Mouse (Mus musculus) liver, embryonic 15.5 days (tissue): Measurements from ENCODE around the gene Fez1. TPM values are rescaled to one million over a fixed set of nuclear protein-coding genes. Genes with fewer than 3 reads are reported as not detected.

Experiments used
- ATAC-seq: fragments of 200-750 bp; cut with Nextera tagmentation; 2 replicates; pipeline ENCODE4 v1.8.0; 2017; ENCODE audit warnings: moderate number of reproducible peaks, mild to moderate bottlenecking, moderate library complexity; ENCODE audit not compliant: insufficient read depth
- H3K27ac ChIP-seq: fragments of 300-500 bp; sonication (generic); replicated peaks from 2 replicates; pipeline ENCODE4 v1.5.1; 2015; ENCODE audit warnings: mild to moderate bottlenecking, inconsistent platforms
- H3K27me3 ChIP-seq: fragments of 300-500 bp; sonication (generic); 2 replicates; pipeline ENCODE4 v1.6.1; 2015; ENCODE audit warnings: mild to moderate bottlenecking, inconsistent platforms
- H3K36me3 ChIP-seq: fragments of 300-500 bp; sonication (generic); replicated peaks from 2 replicates; pipeline ENCODE4 v1.6.1; 2015; ENCODE audit warnings: moderate library complexity, mild to moderate bottlenecking, inconsistent platforms
- H3K4me1 ChIP-seq: fragments of 300-500 bp; sonication (generic); replicated peaks from 2 replicates; pipeline ENCODE4 v1.6.1; 2015; ENCODE audit warnings: inconsistent platforms
- H3K4me2 ChIP-seq: fragments of 300-500 bp; sonication (generic); 2 replicates; pipeline ENCODE4 v1.6.1; 2015; ENCODE audit warnings: moderate library complexity, mild to moderate bottlenecking, inconsistent platforms
- H3K4me3 ChIP-seq: fragments of 300-500 bp; sonication (generic); replicated peaks from 2 replicates; pipeline ENCODE4 v1.5.1; 2015; ENCODE audit warnings: mild to moderate bottlenecking, inconsistent platforms
- H3K9ac ChIP-seq: fragments of 300-500 bp; sonication (generic); 2 replicates; pipeline ENCODE4 v1.6.1; 2015; ENCODE audit warnings: moderate library complexity, mild to moderate bottlenecking, inconsistent platforms
- H3K9me3 ChIP-seq: fragments of 300-500 bp; sonication (generic); replicated peaks from 2 replicates; pipeline ENCODE4 v1.6.1; 2016; ENCODE audit warnings: inconsistent platforms
- WGBS: fragments of 180-500 bp; shearing (Covaris S2); methylation state at CpG from one replicate; pipeline ENCODE4 v1.1.7; 2015; ENCODE audit warnings: mixed read lengths; ENCODE audit not compliant: insufficient replicate concordance; 5-methylcytosine and 5-hydroxymethylcytosine counted together
- polyA plus RNA-seq: library from polyadenylated mRNA; unstranded; fragments of >200 nt; fragmentation: Nextera tagmentation; extraction: Ambion mirVana; gene quantifications from 2 replicates; pipeline ENCODE4 v1.2.1, GENCODE M21; 2015

Fez1 gene
- 0.55 and 0.92 TPM in 2 replicates for polyA plus RNA-seq

- no peak within 1 kb of the TSS for H3K4me3 ChIP-seq
- no peaks in the 10 kb centered on the region for H3K27me3 ChIP-seq
- H3K27ac ChIP-seq = no peak within 1 kb of the TSS
- no peak within 1 kb of the TSS for H3K4me2 ChIP-seq
- WGBS = 12% methylated on average over 8 of the region's 8 CpGs
- no peak within 1 kb of the TSS for H3K9ac ChIP-seq
- H3K36me3 ChIP-seq = no peaks in the 10 kb centered on the region
- no peaks in the 10 kb centered on the region for H3K9me3 ChIP-seq
- H3K4me1 ChIP-seq = no peaks in the 10 kb centered on the region
- ATAC-seq = no peak
Observed at GRCm38 (mm10) chr9:36821644-36822000, at the start of gene Fez1. Gene Fez1, plus strand, starts transcription at chr9:36821864.

GRCm38 (mm10) chr9:36783921-36784320 is 37.7 kb upstream of the Fez1 start:
- ATAC-seq = no peak
- no peak overlapping the region for H3K9ac ChIP-seq
- H3K36me3 ChIP-seq = peaks cover 79% of the 10 kb centered on the region
- no peaks in the 10 kb centered on the region for H3K9me3 ChIP-seq
- H3K4me1 ChIP-seq = no peaks in the 10 kb centered on the region
- 73% methylated on average over 2 of the region's 2 CpGs for WGBS
- H3K4me2 ChIP-seq = no peak overlapping the region
- H3K27ac ChIP-seq = no peak overlapping the region
- no peak overlapping the region for H3K4me3 ChIP-seq
- H3K27me3 ChIP-seq = no peaks in the 10 kb centered on the region

- H3K4me3 ChIP-seq = no peak overlapping the region
- no peaks in the 10 kb centered on the region for H3K9me3 ChIP-seq
- 66% methylated on average over 3 of the region's 3 CpGs for WGBS
- H3K27ac ChIP-seq = no peak overlapping the region
- H3K9ac ChIP-seq = no peak overlapping the region
- H3K27me3 ChIP-seq = no peaks in the 10 kb centered on the region
- peaks cover 21% of the 10 kb centered on the region for H3K4me1 ChIP-seq
- H3K4me2 ChIP-seq = no peak overlapping the region
- no peak for ATAC-seq
- H3K36me3 ChIP-seq = peaks cover 34% of the 10 kb centered on the region
Observed at GRCm38 (mm10) chr9:36792191-36792590, 29.5 kb upstream of the Fez1 start.

GRCm38 (mm10) chr9:36794487-36794886 is 27.2 kb upstream of the Fez1 start:
- 69% methylated on average over 2 of the region's 2 CpGs for WGBS

GRCm38 (mm10) chr9:36795556-36795955 is 26.1 kb upstream of the Fez1 start:
- 80% methylated on average over 1 of the region's 1 CpGs for WGBS
- Histone ChIP-seq H3K27me3 (no peaks in the 10 kb centered on the region; the same call in 1 of the 2 replicates), H3K27ac (no peak overlapping the region), H3K9ac (no peak overlapping the region), H3K9me3 (no peaks in the 10 kb centered on the region), H3K4me1 (peaks cover 25% of the 10 kb centered on the region), H3K36me3 (0 out of 2 replicates have a peak, but pooled peaks cover 12% of the 10 kb centered on the region), H3K4me3 (no peak overlapping the region), H3K4me2 (0 out of 2 replicates have a peak overlapping the region, but pooled peaks have one; percentile 95)
- ATAC-seq = no peak

More at GRCm38 (mm10) chr9:36794487-36794886, 27.2 kb upstream of the Fez1 start:
- ATAC-seq = no peak
- H3K36me3 ChIP-seq = peaks cover 15% of the 10 kb centered on the region
- H3K4me3 ChIP-seq = no peak overlapping the region
- no peaks in the 10 kb centered on the region for H3K27me3 ChIP-seq
- H3K4me1 ChIP-seq = peaks cover 25% of the 10 kb centered on the region
- no peak overlapping the region for H3K9ac ChIP-seq
- no peak overlapping the region for H3K4me2 ChIP-seq
- no peaks in the 10 kb centered on the region for H3K9me3 ChIP-seq
- no peak overlapping the region for H3K27ac ChIP-seq

GRCm38 (mm10) chr9:36796224-36796623 is 25.4 kb upstream of the Fez1 start:
- WGBS = 22% methylated on average over 5 of the region's 5 CpGs
- H3K27ac ChIP-seq = peak overlapping the region; percentile 57; the same call in 1 of the 2 replicates
- H3K9ac ChIP-seq = peak overlapping the region; percentile 91; the same call in 1 of the 2 replicates
- H3K4me1 ChIP-seq = peaks cover 25% of the 10 kb centered on the region
- H3K27me3 ChIP-seq = no peaks in the 10 kb centered on the region; the same call in 1 of the 2 replicates
- no peaks in the 10 kb centered on the region for H3K9me3 ChIP-seq
- peak overlapping the region; percentile 95 for H3K4me2 ChIP-seq
- 0 out of 2 replicates have a peak, but pooled peaks cover 11% of the 10 kb centered on the region for H3K36me3 ChIP-seq
- ATAC-seq = no peak
- H3K4me3 ChIP-seq = peak overlapping the region; percentile 89

GRCm38 (mm10) chr9:36796781-36797555 is 24.7 kb upstream of the Fez1 start, which contains the start of gene Ei24:
Gene Ei24, minus strand, starts transcription at chr9:36797393.
- WGBS = under 1% methylated on average over 66 of the region's 66 CpGs
- 0 out of 2 replicates have a peak, but pooled peaks cover 9% of the 10 kb centered on the region for H3K36me3 ChIP-seq
- H3K9ac ChIP-seq = peak within 1 kb of the TSS; percentile 91
- no peaks in the 10 kb centered on the region; the same call in 1 of the 2 replicates for H3K27me3 ChIP-seq
- peaks cover 25% of the 10 kb centered on the region for H3K4me1 ChIP-seq
- H3K4me3 ChIP-seq = peak within 1 kb of the TSS; percentile 89
- no peaks in the 10 kb centered on the region for H3K9me3 ChIP-seq
- peak within 1 kb of the TSS; percentile 57; the same call in 1 of the 2 replicates for H3K27ac ChIP-seq
- H3K4me2 ChIP-seq = peak within 1 kb of the TSS; percentile 95
- ATAC-seq = peak; percentile 99

GRCm38 (mm10) chr9:36801961-36802360 is 19.7 kb upstream of the Fez1 start:
- ATAC-seq = no peak
- 52% methylated on average over 2 of the region's 2 CpGs for WGBS

GRCm38 (mm10) chr9:36802951-36803350 is 18.7 kb upstream of the Fez1 start:
- WGBS = 70% methylated on average over 3 of the region's 3 CpGs
- Histone ChIP-seq H3K9me3 (no peaks in the 10 kb centered on the region), H3K36me3 (no peaks in the 10 kb centered on the region), H3K4me2 (no peak overlapping the region), H3K27me3 (no peaks in the 10 kb centered on the region; the same call in 1 of the 2 replicates), H3K4me1 (no peaks in the 10 kb centered on the region), H3K27ac (no peak overlapping the region), H3K9ac (no peak overlapping the region), H3K4me3 (no peak overlapping the region)
- no peak for ATAC-seq

More at GRCm38 (mm10) chr9:36801961-36802360, 19.7 kb upstream of the Fez1 start:
- Histone ChIP-seq H3K4me1 (peaks cover 4% of the 10 kb centered on the region; the same call in 1 of the 2 replicates), H3K27ac (no peak overlapping the region), H3K9ac (no peak overlapping the region), H3K9me3 (no peaks in the 10 kb centered on the region), H3K36me3 (no peaks in the 10 kb centered on the region), H3K4me2 (no peak overlapping the region), H3K4me3 (no peak overlapping the region), H3K27me3 (no peaks in the 10 kb centered on the region; the same call in 1 of the 2 replicates)

- H3K36me3 ChIP-seq = no peaks in the 10 kb centered on the region
- no peak overlapping the region for H3K9ac ChIP-seq
- no peaks in the 10 kb centered on the region for H3K9me3 ChIP-seq
- ATAC-seq = no peak
- WGBS = 68% methylated on average over 6 of the region's 6 CpGs
- no peak overlapping the region for H3K27ac ChIP-seq
- H3K4me2 ChIP-seq = no peak overlapping the region
- no peaks in the 10 kb centered on the region for H3K4me1 ChIP-seq
- H3K4me3 ChIP-seq = no peak overlapping the region
- no peaks in the 10 kb centered on the region; the same call in 1 of the 2 replicates for H3K27me3 ChIP-seq
Observed at GRCm38 (mm10) chr9:36803386-36803785, 18.3 kb upstream of the Fez1 start.

- Histone ChIP-seq H3K9ac (no peak overlapping the region), H3K27ac (no peak overlapping the region), H3K4me2 (no peak overlapping the region), H3K4me3 (no peak overlapping the region), H3K27me3 (no peaks in the 10 kb centered on the region; the same call in 1 of the 2 replicates), H3K4me1 (no peaks in the 10 kb centered on the region), H3K9me3 (no peaks in the 10 kb centered on the region), H3K36me3 (no peaks in the 10 kb centered on the region)
- ATAC-seq = no peak
- WGBS = 63% methylated on average over 3 of the region's 3 CpGs
Observed at GRCm38 (mm10) chr9:36803926-36804325, 17.7 kb upstream of the Fez1 start.
